Mouse (Mus musculus) embryonic fibroblast, embryonic 13.5 days (primary cell): ENCODE results near the gene Mettl24.

Source experiments
- CTCF ChIP-seq: IDR thresholded peaks from 2 replicates; pipeline ENCODE4 v1.5.1; 2011; ENCODE audit warnings: mild to moderate bottlenecking, control low read depth, low read length, moderate library complexity, borderline replicate concordance; ENCODE audit not compliant: insufficient read depth
- POLR2A ChIP-seq: IDR thresholded peaks from 2 replicates; pipeline ENCODE4 v1.6.1; 2011; ENCODE audit warnings: low read depth, mild to moderate bottlenecking, control low read depth, low read length, moderate library complexity

DNA sequence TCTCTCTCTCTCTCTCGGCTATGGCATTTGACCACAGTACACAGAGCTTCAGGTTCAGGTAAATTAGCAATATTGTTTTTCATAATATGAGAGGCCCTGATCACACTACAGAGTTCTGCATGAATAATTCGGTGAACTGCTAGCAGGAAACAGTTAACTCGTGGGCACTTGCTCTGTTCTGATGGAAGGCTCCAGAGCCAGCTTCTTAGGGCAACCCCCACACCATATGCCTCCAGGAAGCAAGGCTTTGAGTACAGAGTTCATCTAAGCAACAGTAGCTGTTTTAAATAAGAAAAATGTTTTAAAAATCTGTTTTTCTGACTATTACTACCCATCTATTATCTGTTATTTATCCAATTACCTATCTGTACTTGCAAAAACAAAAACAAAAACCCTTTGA is 50.2 kb downstream of the Mettl24 start:
- TF ChIP-seq CTCF = no peak
- TF ChIP-seq POLR2A = no peak
